In the genomic region with DNA sequence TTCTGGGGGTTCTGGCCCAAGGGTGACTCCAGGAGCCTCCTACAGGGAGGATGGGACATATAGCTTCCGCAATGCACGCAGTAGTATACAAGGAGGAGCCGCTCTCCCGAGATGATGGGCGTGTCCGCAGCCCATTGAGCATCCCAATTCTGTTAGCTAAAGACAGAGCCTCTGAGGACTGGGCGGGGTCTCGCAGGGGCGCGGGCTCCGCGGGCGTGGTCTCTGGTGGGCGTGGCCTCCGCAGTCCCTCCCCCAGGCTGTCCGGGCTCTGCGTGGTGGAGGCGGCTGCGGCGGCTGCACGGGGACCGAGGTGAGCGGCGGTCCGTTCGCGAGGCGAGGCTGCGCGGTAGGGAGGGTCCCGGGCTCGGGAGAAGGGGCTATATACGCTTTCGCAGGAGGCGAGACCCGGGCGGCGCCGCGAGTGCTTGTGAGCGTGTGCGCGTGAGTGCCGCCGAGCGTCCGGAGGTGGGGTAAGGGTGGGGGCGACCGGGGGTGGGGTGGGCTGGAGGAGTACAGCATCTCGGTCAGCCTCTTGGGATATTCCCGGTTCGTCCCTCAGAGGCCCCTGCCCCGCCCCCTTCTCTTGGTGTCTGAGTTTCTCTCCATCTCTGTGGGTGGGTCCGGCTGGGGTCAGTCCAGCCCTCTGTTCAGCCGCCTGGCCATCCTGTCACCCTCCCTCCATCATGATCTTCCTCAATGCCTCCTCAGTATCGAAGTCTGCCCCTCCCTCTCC, we compare ENCODE assay signal across 8 mouse cellular contexts. TPM values are rescaled to one million over a fixed set of nuclear protein-coding genes. Genes with fewer than 3 reads are reported as not detected.
DNase-seq lines count a peak whose midpoint lies in the region; ATAC-seq and TF ChIP-seq lines count a peak whose summit lies in the region.

No protein-coding gene starts in this region.

- H3K27me3 ChIP-seq in liver, embryonic 16.5 days (ENCODE audit: control insufficient read depth, insufficient read depth, low read depth, low read length), result peaks cover 18% of the 10 kb centered on the region
- H3K27me3 ChIP-seq in neural tube, embryonic 11.5 days (ENCODE audit: control insufficient read depth, insufficient read depth, low read length), result peaks cover 7% of the 10 kb centered on the region; the same call in 1 of the 2 replicates
- H3K27me3 ChIP-seq in testis, adult 2 months (ENCODE audit: control insufficient read depth, insufficient read depth, low read length), result no peaks in the 10 kb centered on the region

- H3K9me3 ChIP-seq in liver, embryonic 16.5 days (replicated peaks; ENCODE audit: control insufficient read depth, low read length), result no peaks in the 10 kb centered on the region
- no peaks in the 10 kb centered on the region for H3K9me3 ChIP-seq in neural tube, embryonic 11.5 days (ENCODE audit: control insufficient read depth, low read length)

- no peak for TF ChIP-seq CTCF in testis, adult 2 months (IDR thresholded peaks at IDR 0.05; ENCODE audit: control insufficient read depth, insufficient read depth, insufficient replicate concordance, low read depth, low read length)

- H3K4me2 ChIP-seq in liver, embryonic 16.5 days (ENCODE audit: low read depth, low read length), result peak overlapping the region; percentile 63
- peak overlapping the region; percentile 60 for H3K4me2 ChIP-seq in neural tube, embryonic 11.5 days (ENCODE audit: low read depth)

- peaks cover 4% of the 10 kb centered on the region for H3K4me1 ChIP-seq in liver, embryonic 16.5 days (ENCODE audit: control insufficient read depth, low read depth, low read length)
- peaks cover 5% of the 10 kb centered on the region for H3K4me1 ChIP-seq in neural tube, embryonic 11.5 days (ENCODE audit: control insufficient read depth, insufficient read depth, low read length)
- H3K4me1 ChIP-seq in testis, adult 2 months (ENCODE audit: control insufficient read depth, insufficient read depth, low read length), result peaks cover 15% of the 10 kb centered on the region

- no peak overlapping the region for H3K27ac ChIP-seq in liver, embryonic 16.5 days (ENCODE audit: low read length)
- H3K27ac ChIP-seq in neural tube, embryonic 11.5 days (ENCODE audit: low read depth, low read length), result no peak overlapping the region
- no peak overlapping the region for H3K27ac ChIP-seq in testis, adult 2 months (ENCODE audit: control insufficient read depth, insufficient read depth, low read depth, low read length)

- WGBS in liver, embryonic 16.5 days (ENCODE audit: insufficient replicate concordance), result 1% methylated on average over 56 of the region's 56 CpGs
- under 1% methylated on average over 43 of the region's 56 CpGs for WGBS in neural tube, embryonic 11.5 days

- TF ChIP-seq POLR2A in testis, adult 2 months (IDR thresholded peaks at IDR 0.05; ENCODE audit: control insufficient read depth, low read depth, low read length), result 0 out of 2 replicates have a peak, but pooled peaks have one; percentile 4

- peak overlapping the region; percentile 47 for H3K4me3 ChIP-seq in liver, embryonic 16.5 days (ENCODE audit: low read depth, low read length)
- peak overlapping the region; percentile 46 for H3K4me3 ChIP-seq in neural tube, embryonic 11.5 days (ENCODE audit: low read depth, low read length)
- H3K4me3 ChIP-seq in testis, adult 2 months (ENCODE audit: control insufficient read depth, low read depth, low read length), result peak overlapping the region; percentile 74

- DNase-seq in left cerebral cortex, adult 18-20 months (ENCODE audit: low spot score in 2 of 2), result peak; percentile 45 to 58
- no peak for DNase-seq in left cerebral cortex, adult 9 months (ENCODE audit: low spot score in 2 of 2)
- DNase-seq in kidney, adult 11 months, result peak; percentile 53
- peak; percentile 89 for DNase-seq in neural tube, embryonic 11.5 days (ENCODE audit: low spot score)

- no peak overlapping the region for H3K9ac ChIP-seq in liver, embryonic 16.5 days (ENCODE audit: low read depth, low read length)
- peak overlapping the region; percentile 53 for H3K9ac ChIP-seq in neural tube, embryonic 11.5 days (ENCODE audit: low read length)

- no peaks in the 10 kb centered on the region for H3K36me3 ChIP-seq in liver, embryonic 16.5 days (ENCODE audit: control insufficient read depth, insufficient read depth)
- no peaks in the 10 kb centered on the region for H3K36me3 ChIP-seq in neural tube, embryonic 11.5 days (ENCODE audit: control insufficient read depth, insufficient read depth, low read length)
- no peaks in the 10 kb centered on the region for H3K36me3 ChIP-seq in testis, adult 2 months (ENCODE audit: control insufficient read depth, insufficient read depth, low read length)

- peak; percentile 77 for ATAC-seq in common myeloid progenitor, adult 5-6 weeks (replicated peaks; ENCODE audit: low read depth, poor library complexity, severe bottlenecking)
- ATAC-seq in granulocyte monocyte progenitor cell, adult 5-6 weeks (replicated peaks; ENCODE audit: poor library complexity, severe bottlenecking), result peak; percentile 85
- ATAC-seq in liver, embryonic 16.5 days (ENCODE audit: low read depth), result peak; percentile 72
- ATAC-seq in neural tube, embryonic 11.5 days (ENCODE audit: insufficient read depth, low FRiP score, low TSS enrichment), result peak; percentile 88

RNA-seq across cellular contexts. Expression of a gene that starts 6.3 kb away (rescaled TPM):
- total RNA-seq in left cerebral cortex, adult 18-20 months (2021), result 10 to 100 TPM in 1 of 2 experiments, 1 to 10 TPM in 1; 9.2 to 10.8 TPM
- total RNA-seq in common myeloid progenitor, adult 5-6 weeks (2017), result 6.3 and 6.6 TPM in 2 replicates
- total RNA-seq in granulocyte monocyte progenitor cell, adult 5-6 weeks (2014; fragmentation: Nextera tagmentation), result 16.4 and 16.9 TPM in 2 replicates
- 3.9 and 4.9 TPM in 2 replicates for total RNA-seq in granulocyte monocyte progenitor cell, adult 5-6 weeks (2017)
- 4.5 and 5.2 TPM in 2 replicates for polyA plus RNA-seq in liver, embryonic 16.5 days (2015; fragmentation: Nextera tagmentation; extraction: Ambion mirVana)
- 17.5 and 19.3 TPM in 2 replicates for polyA plus RNA-seq in neural tube, embryonic 11.5 days (2014; fragmentation: Nextera tagmentation; extraction: Ambion mirVana)
- polyA plus RNA-seq in testis, adult 2 months (2012; rRNA removed), result 13.0 and 13.4 TPM in 2 replicates

RNA-seq across cellular contexts. Expression of a gene that starts 56.7 kb away (rescaled TPM):
- total RNA-seq in left cerebral cortex, adult 18-20 months (2021), result under 1 TPM; 0.28 TPM
- total RNA-seq in common myeloid progenitor, adult 5-6 weeks (2017), result not detected in 2 replicates
- not detected in 2 replicates for total RNA-seq in granulocyte monocyte progenitor cell, adult 5-6 weeks (2014; fragmentation: Nextera tagmentation)
- total RNA-seq in granulocyte monocyte progenitor cell, adult 5-6 weeks (2017), result not detected in 2 replicates
- polyA plus RNA-seq in liver, embryonic 16.5 days (2015; fragmentation: Nextera tagmentation; extraction: Ambion mirVana), result 0.33 and 0.63 TPM in 2 replicates
- polyA plus RNA-seq in neural tube, embryonic 11.5 days (2014; fragmentation: Nextera tagmentation; extraction: Ambion mirVana), result 3.0 and 4.9 TPM in 2 replicates
- polyA plus RNA-seq in testis, adult 2 months (2012; rRNA removed), result 3.1 and 3.7 TPM in 2 replicates

Comparison
In these comparisons a context has a peak if more than half of its experiments do, and no peak if none do; other contexts are left out.
1. DNase-seq: peak in left cerebral cortex, adult 18-20 months (2 of 2), kidney, adult 11 months (single experiment) and neural tube, embryonic 11.5 days (single experiment); none in left cerebral cortex, adult 9 months (0 of 2).
2. Peak in every context shown above with its lines, with median percentiles within 50 percentile points of each other: ATAC-seq and H3K4me3 ChIP-seq.